In the genomic region with DNA sequence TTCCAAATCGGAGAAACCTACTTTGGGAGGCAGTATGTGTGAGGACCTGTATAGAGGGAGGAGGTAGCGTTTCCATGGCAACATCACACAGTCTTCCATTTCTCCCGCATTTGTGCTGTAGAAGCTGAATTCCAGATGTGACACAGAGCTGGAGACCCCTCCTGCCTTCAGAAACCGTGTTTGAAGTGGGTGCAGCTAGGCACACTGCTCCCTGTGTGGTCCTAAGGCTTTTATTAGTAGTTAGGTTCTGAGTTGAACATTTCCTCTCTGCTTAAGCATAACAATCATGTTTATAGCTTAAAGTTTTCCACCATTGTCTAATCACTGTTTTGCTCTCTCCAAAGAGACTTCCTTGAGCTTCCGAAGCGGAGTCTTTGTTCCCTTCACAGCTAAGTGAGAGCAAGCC, we compare ENCODE assay signal across 11 mouse cellular contexts. TPM values are rescaled to one million over a fixed set of nuclear protein-coding genes. Genes with fewer than 3 reads are reported as not detected.
DNase-seq lines count a peak whose midpoint lies in the region; ATAC-seq and TF ChIP-seq lines count a peak whose summit lies in the region.
"Had no signal": no experiment of that assay in that cellular context is flagged by ENCODE, and none has a peak within 500 bp of the region (broad histone marks: within the 10 kb centered on the region; RNA-seq: fewer than 3 reads in every experiment).

No protein-coding gene starts in this region.

- H3K27me3 ChIP-seq in testis, adult 2 months (ENCODE audit: control insufficient read depth, insufficient read depth, low read length), result no peaks in the 10 kb centered on the region
- H3K27me3 ChIP-seq in forebrain, embryonic 15.5 days, result no peaks in the 10 kb centered on the region
- no peaks in the 10 kb centered on the region for H3K27me3 ChIP-seq in limb, embryonic 14.5 days (ENCODE audit: control insufficient read depth, insufficient read depth, low read length)

- ATAC-seq in forebrain, embryonic 15.5 days (replicated peaks), result peak; percentile 72
- peak; percentile 87 for ATAC-seq in limb, embryonic 14.5 days (ENCODE audit: low FRiP score, low read depth)
- ATAC-seq in granulocyte monocyte progenitor cell, adult 5-6 weeks (replicated peaks; ENCODE audit: poor library complexity, severe bottlenecking), result no peak
- ATAC-seq: inflammation-experienced regulatory T-cells, adult 6 months had no signal

- H3K36me3 ChIP-seq in testis, adult 2 months (ENCODE audit: control insufficient read depth, insufficient read depth, low read length), result no peaks in the 10 kb centered on the region
- no peaks in the 10 kb centered on the region for H3K36me3 ChIP-seq in forebrain, embryonic 15.5 days
- no peaks in the 10 kb centered on the region for H3K36me3 ChIP-seq in limb, embryonic 14.5 days (ENCODE audit: control insufficient read depth, insufficient read depth, low read length)
- H3K36me3 ChIP-seq: liver, embryonic 15.5 days had no signal

- no peak overlapping the region for H3K27ac ChIP-seq in testis, adult 2 months (ENCODE audit: control insufficient read depth, insufficient read depth, low read depth, low read length)
- H3K27ac ChIP-seq in forebrain, embryonic 15.5 days (replicated peaks), result peak overlapping the region; percentile 38
- H3K27ac ChIP-seq in limb, embryonic 14.5 days (replicated peaks; ENCODE audit: low read depth, low read length), result peak overlapping the region; percentile 93
- H3K27ac ChIP-seq: liver, embryonic 15.5 days had no signal

- no peak for TF ChIP-seq POLR2A in testis, adult 2 months (IDR thresholded peaks at IDR 0.05; ENCODE audit: control insufficient read depth, low read depth, low read length)
- no peak for TF ChIP-seq POLR2A in limb, embryonic 14.5 days (IDR thresholded peaks at IDR 0.05; ENCODE audit: borderline replicate concordance, extremely low read depth, insufficient read depth, insufficient read length)

- no peak for TF ChIP-seq CTCF in testis, adult 2 months (IDR thresholded peaks at IDR 0.05; ENCODE audit: control insufficient read depth, insufficient read depth, insufficient replicate concordance, low read depth, low read length)

- no peak overlapping the region for H3K9ac ChIP-seq in forebrain, embryonic 15.5 days (replicated peaks)
- no peak overlapping the region; the same call in 1 of the 2 replicates for H3K9ac ChIP-seq in limb, embryonic 14.5 days (ENCODE audit: low read depth, low read length, severe bottlenecking)
- H3K9ac ChIP-seq: liver, embryonic 15.5 days had no signal

- H3K4me1 ChIP-seq in testis, adult 2 months (ENCODE audit: control insufficient read depth, insufficient read depth, low read length), result peaks cover 5% of the 10 kb centered on the region
- peaks cover 35% of the 10 kb centered on the region for H3K4me1 ChIP-seq in forebrain, embryonic 15.5 days
- H3K4me1 ChIP-seq in limb, embryonic 14.5 days (ENCODE audit: control insufficient read depth, insufficient read depth, low read length), result peaks cover 82% of the 10 kb centered on the region
- H3K4me1 ChIP-seq: liver, embryonic 15.5 days had no signal

- WGBS in forebrain, embryonic 15.5 days, result 32% methylated on average over 6 of the region's 6 CpGs
- WGBS in limb, embryonic 14.5 days, result 11% methylated on average over 6 of the region's 6 CpGs

- H3K4me3 ChIP-seq in testis, adult 2 months (ENCODE audit: control insufficient read depth, low read depth, low read length), result peak overlapping the region; percentile 81
- no peak overlapping the region for H3K4me3 ChIP-seq in forebrain, embryonic 15.5 days
- no peak overlapping the region for H3K4me3 ChIP-seq in limb, embryonic 14.5 days (replicated peaks; ENCODE audit: low read length)
- H3K4me3 ChIP-seq: liver, embryonic 15.5 days had no signal

- H3K9me3 ChIP-seq in forebrain, embryonic 15.5 days, result no peaks in the 10 kb centered on the region
- H3K9me3 ChIP-seq in limb, embryonic 14.5 days (ENCODE audit: control insufficient read depth, low read length), result no peaks in the 10 kb centered on the region
- H3K9me3 ChIP-seq: liver, embryonic 15.5 days had no signal

- no peak overlapping the region for H3K4me2 ChIP-seq in forebrain, embryonic 15.5 days (replicated peaks)
- H3K4me2 ChIP-seq in limb, embryonic 14.5 days (replicated peaks; ENCODE audit: low read depth, low read length, severe bottlenecking), result peak overlapping the region; percentile 29; the same call in 1 of the 2 replicates
- H3K4me2 ChIP-seq: liver, embryonic 15.5 days had no signal

- no peak for DNase-seq in testis, postnatal 10 days (ENCODE audit: low spot score)
- DNase-seq in limb, embryonic 14.5 days (ENCODE audit: low spot score), result peak; percentile 92
- no peak for DNase-seq in cerebellum, adult 18-20 months
- no peak for DNase-seq in urinary bladder, adult 2 months (ENCODE audit: low spot score)
- DNase-seq in ovary, postnatal 10 days (ENCODE audit: low spot score), result no peak
- DNase-seq: right cerebral cortex, postnatal 25 days had no signal

RNA-seq across cellular contexts. Expression of gene Il17rd, which starts 29.1 kb away (rescaled TPM):
- 5.4 and 6.4 TPM in 2 replicates for polyA plus RNA-seq in testis, adult 2 months (2012; rRNA removed)
- polyA plus RNA-seq in forebrain, embryonic 15.5 days (2015; fragmentation: Nextera tagmentation; extraction: Ambion mirVana), result 1.5 and 1.8 TPM in 2 replicates
- 15.4 and 19.1 TPM in 2 replicates for polyA plus RNA-seq in limb, embryonic 14.5 days (2012; rRNA removed)
- 6.0 and 9.3 TPM in 2 replicates for polyA plus RNA-seq in limb, embryonic 14.5 days (2014; fragmentation: Nextera tagmentation; extraction: Ambion mirVana)
- polyA plus RNA-seq in urinary bladder, adult 2 months (2012; rRNA removed), result 6.3 and 7.1 TPM in 2 replicates
- not detected in 2 replicates for total RNA-seq in granulocyte monocyte progenitor cell, adult 5-6 weeks (2014; fragmentation: Nextera tagmentation)
- not detected in 2 replicates for total RNA-seq in granulocyte monocyte progenitor cell, adult 5-6 weeks (2017)

RNA-seq across cellular contexts. Expression of gene Arhgef3, which starts 46.8 kb away (rescaled TPM):
- 6.5 and 7.7 TPM in 2 replicates for polyA plus RNA-seq in testis, adult 2 months (2012; rRNA removed)
- 3.7 and 4.9 TPM in 2 replicates for polyA plus RNA-seq in forebrain, embryonic 15.5 days (2015; fragmentation: Nextera tagmentation; extraction: Ambion mirVana)
- polyA plus RNA-seq in limb, embryonic 14.5 days (2012; rRNA removed), result 14.3 and 14.8 TPM in 2 replicates
- polyA plus RNA-seq in limb, embryonic 14.5 days (2014; fragmentation: Nextera tagmentation; extraction: Ambion mirVana), result 22.5 and 26.1 TPM in 2 replicates
- 30.4 and 36.6 TPM in 2 replicates for polyA plus RNA-seq in urinary bladder, adult 2 months (2012; rRNA removed)
- total RNA-seq in granulocyte monocyte progenitor cell, adult 5-6 weeks (2014; fragmentation: Nextera tagmentation), result 14.5 and 14.7 TPM in 2 replicates
- total RNA-seq in granulocyte monocyte progenitor cell, adult 5-6 weeks (2017), result 13.8 and 20.3 TPM in 2 replicates
